Mouse (Mus musculus): Measurements from ENCODE around the gene Abcc12.

DNA sequence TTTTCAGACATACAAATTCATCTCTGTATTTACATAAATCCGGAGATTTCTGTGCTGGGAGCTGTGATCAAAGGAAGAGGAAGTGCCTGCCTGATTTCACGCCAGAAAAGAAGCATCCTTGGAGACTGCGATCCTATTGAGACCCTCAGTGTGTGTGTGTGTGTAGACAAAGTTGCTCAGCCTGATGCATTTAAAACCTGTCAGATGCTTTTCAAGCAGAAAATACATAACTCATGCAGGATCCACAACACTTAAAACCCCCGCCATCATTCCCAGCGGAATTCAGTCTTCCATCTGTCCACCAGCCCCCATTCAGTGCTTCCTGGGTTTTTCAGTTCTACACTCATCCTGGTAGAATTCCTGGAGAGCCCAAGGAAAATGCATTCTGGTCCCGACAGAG, 107.4 kb downstream of the Abcc12 start:
- TF ChIP-seq POLR2A (IDR thresholded peaks at IDR 0.05; ENCODE audit: insufficient read depth, low read depth, low read length): no peak
- no peak for TF ChIP-seq CTCF (IDR thresholded peaks at IDR 0.05; ENCODE audit: insufficient read depth, low read depth, low read length)

Data from olfactory bulb, adult 2 months (tissue).